Mouse (Mus musculus): ENCODE measurements around the gene Snrpd3. TPM values are rescaled to one million over a fixed set of nuclear protein-coding genes. Genes with fewer than 3 reads are reported as not detected.
"Not testable (repeated sequence)": the region's sequence is repeated elsewhere in the genome, so short reads cannot be mapped to it uniquely, and the experiment has no call there.

Snrpd3 gene
- polyA plus RNA-seq, 1 experiment: 43.7 TPM

DNA sequence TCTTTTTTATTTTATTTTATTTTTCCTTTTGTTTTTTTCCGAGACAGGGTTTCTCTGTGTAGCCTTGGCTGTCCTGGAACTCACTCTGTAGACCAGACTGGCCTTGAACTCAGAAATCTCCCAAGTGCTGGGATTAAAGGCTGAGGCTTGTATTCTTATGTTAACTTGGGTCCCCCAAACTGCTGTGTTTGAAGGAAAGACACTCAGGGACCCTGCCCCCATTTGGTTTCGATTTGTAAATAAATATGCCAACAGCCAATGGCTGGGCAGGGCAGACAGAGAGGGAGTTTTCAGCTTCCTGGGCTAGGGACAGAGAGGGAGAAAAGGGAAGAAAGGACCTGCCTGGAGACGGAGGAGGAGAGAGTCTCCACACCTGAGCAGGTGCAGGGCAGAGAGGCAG is 17.6 kb upstream of the Snrpd3 start:
- TF ChIP-seq POLR2A (IDR thresholded peaks at IDR 0.05; ENCODE audit: extremely low read depth, insufficient read depth, low read length): no peak
- TF ChIP-seq CTCF (IDR thresholded peaks at IDR 0.05; ENCODE audit: extremely low read depth, insufficient read depth, low read length): no peak

DNA sequence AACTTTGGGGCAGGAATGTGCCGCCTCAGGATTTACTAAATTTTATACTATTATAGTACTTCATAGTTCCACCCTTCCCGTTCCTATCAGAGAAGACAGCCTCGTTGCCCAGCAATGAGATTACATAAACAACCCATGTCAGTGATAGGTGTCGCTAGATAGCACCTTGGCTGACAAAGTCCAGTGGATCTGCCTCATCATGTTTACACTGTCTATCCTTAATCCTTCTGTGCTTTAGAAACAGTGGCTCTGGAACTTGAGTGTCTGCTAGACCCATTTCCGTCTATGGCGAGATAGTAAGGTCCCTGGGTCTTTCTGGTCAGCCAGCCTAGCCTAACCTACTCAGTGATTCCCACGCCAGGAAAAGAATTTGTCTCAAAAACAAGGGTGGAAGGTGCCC is 17.0 kb upstream of the Snrpd3 start:
- H3K4me1 ChIP-seq (ENCODE audit: control insufficient read depth, insufficient read depth, low read length): no peaks in the 10 kb centered on the region
- H3K27ac ChIP-seq (ENCODE audit: insufficient read depth, low read length): no peak overlapping the region
- TF ChIP-seq POLR2A (IDR thresholded peaks at IDR 0.05; ENCODE audit: extremely low read depth, insufficient read depth, low read length) (no peak), CTCF (IDR thresholded peaks at IDR 0.05; ENCODE audit: extremely low read depth, insufficient read depth, low read length) (no peak)
- no peak overlapping the region for H3K4me3 ChIP-seq (ENCODE audit: insufficient read depth, low read length)

More for the DNA sequence above, 17.6 kb upstream of the Snrpd3 start:
- H3K4me3 ChIP-seq (ENCODE audit: insufficient read depth, low read length): no peak overlapping the region
- no peak overlapping the region for H3K27ac ChIP-seq (ENCODE audit: insufficient read depth, low read length)
- no peaks in the 10 kb centered on the region for H3K4me1 ChIP-seq (ENCODE audit: control insufficient read depth, insufficient read depth, low read length)

- Histone ChIP-seq H3K27ac (ENCODE audit: insufficient read depth, low read length) (no peak overlapping the region), H3K4me1 (ENCODE audit: control insufficient read depth, insufficient read depth, low read length) (no peaks in the 10 kb centered on the region), H3K4me3 (ENCODE audit: insufficient read depth, low read length) (no peak overlapping the region)
- no peak for TF ChIP-seq POLR2A (IDR thresholded peaks at IDR 0.05; ENCODE audit: extremely low read depth, insufficient read depth, low read length)
- TF ChIP-seq CTCF (IDR thresholded peaks at IDR 0.05; ENCODE audit: extremely low read depth, insufficient read depth, low read length): no peak
These were observed 15.7 kb upstream of the Snrpd3 start for GRCm38 (mm10) chr10:75501641-75502040.

GRCm38 (mm10) chr10:75503692-75504091 is 13.7 kb upstream of the Snrpd3 start:
- no peak for TF ChIP-seq CTCF (IDR thresholded peaks at IDR 0.05; ENCODE audit: extremely low read depth, insufficient read depth, low read length)
- no peak for TF ChIP-seq POLR2A (IDR thresholded peaks at IDR 0.05; ENCODE audit: extremely low read depth, insufficient read depth, low read length)
- Histone ChIP-seq H3K27ac (ENCODE audit: insufficient read depth, low read length) (no peak overlapping the region), H3K4me3 (ENCODE audit: insufficient read depth, low read length) (no peak overlapping the region), H3K4me1 (ENCODE audit: control insufficient read depth, insufficient read depth, low read length) (no peaks in the 10 kb centered on the region)

DNA sequence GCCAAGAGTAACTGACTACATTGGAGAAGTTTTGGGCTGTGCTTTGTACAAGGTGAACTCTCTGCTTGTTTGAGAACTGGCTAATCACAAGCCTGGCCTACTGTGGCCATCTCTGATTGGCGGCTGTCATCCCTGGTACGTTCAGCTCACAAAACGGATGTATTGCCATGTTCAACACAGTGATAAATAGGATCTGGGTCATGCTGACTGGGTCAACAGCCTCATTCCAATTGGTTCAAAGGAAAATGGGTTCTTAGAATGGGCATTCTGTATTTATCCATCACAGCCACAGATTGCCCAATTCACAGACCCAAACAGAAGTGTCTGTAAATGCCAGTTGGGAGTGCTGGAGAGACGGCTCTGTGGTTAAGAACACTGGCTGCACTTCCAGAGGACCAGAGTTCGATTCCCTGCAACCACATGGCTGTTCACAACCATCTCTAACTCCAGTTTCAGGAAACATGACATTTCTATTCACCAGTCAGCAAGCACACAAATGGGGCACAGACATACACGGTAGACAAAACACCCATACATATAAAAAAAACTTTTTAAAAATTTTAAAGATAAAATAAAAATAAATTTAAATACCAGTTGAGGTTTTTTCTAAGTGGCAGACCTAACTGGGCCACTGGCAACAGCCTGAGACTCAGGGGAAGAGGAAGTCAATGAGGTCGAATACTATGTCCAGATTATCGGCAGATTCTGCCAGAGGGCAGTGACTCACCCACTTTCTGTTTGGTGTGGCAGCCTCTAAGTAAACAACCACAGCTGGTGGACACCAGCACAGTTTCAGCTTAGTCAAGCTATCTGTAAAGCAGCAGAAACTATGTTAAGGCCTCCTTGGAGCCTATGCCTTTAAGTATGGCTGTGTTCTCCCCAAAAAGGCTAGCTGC is 12.9 kb upstream of the Snrpd3 start:
- H3K4me3 ChIP-seq (ENCODE audit: insufficient read depth, low read length): no peak overlapping the region
- H3K4me1 ChIP-seq (ENCODE audit: control insufficient read depth, insufficient read depth, low read length): no peaks in the 10 kb centered on the region
- no peak overlapping the region for H3K27ac ChIP-seq (ENCODE audit: insufficient read depth, low read length)
- TF ChIP-seq POLR2A (IDR thresholded peaks at IDR 0.05; ENCODE audit: extremely low read depth, insufficient read depth, low read length) (no peak), CTCF (IDR thresholded peaks at IDR 0.05; ENCODE audit: extremely low read depth, insufficient read depth, low read length) (no peak)

- TF ChIP-seq CTCF (IDR thresholded peaks at IDR 0.05; ENCODE audit: extremely low read depth, insufficient read depth, low read length) (no peak), POLR2A (IDR thresholded peaks at IDR 0.05; ENCODE audit: extremely low read depth, insufficient read depth, low read length) (no peak)
- Histone ChIP-seq H3K4me1 (ENCODE audit: control insufficient read depth, insufficient read depth, low read length) (no peaks in the 10 kb centered on the region), H3K27ac (ENCODE audit: insufficient read depth, low read length) (no peak overlapping the region), H3K4me3 (ENCODE audit: insufficient read depth, low read length) (no peak overlapping the region)
These were observed 12.2 kb upstream of the Snrpd3 start for GRCm38 (mm10) chr10:75505130-75505495.

- not testable (repeated sequence) for H3K4me3 ChIP-seq (ENCODE audit: insufficient read depth, low read length); H3K27ac ChIP-seq (ENCODE audit: insufficient read depth, low read length); H3K4me1 ChIP-seq (ENCODE audit: control insufficient read depth, insufficient read depth, low read length)
These were observed 11.4 kb upstream of the Snrpd3 start for GRCm38 (mm10) chr10:75505928-75506327.

- Histone ChIP-seq H3K4me3 (ENCODE audit: insufficient read depth, low read length) (no peak overlapping the region), H3K27ac (ENCODE audit: insufficient read depth, low read length) (no peak overlapping the region)
- TF ChIP-seq POLR2A (IDR thresholded peaks at IDR 0.05; ENCODE audit: extremely low read depth, insufficient read depth, low read length): no peak
- TF ChIP-seq CTCF (IDR thresholded peaks at IDR 0.05; ENCODE audit: extremely low read depth, insufficient read depth, low read length): no peak
These were observed 6.9 kb upstream of the Snrpd3 start for GRCm38 (mm10) chr10:75510446-75510845.

GRCm38 (mm10) chr10:75511060-75511459 is 6.3 kb upstream of the Snrpd3 start:
- peaks cover 3% of the 10 kb centered on the region; the same call in 1 of the 2 replicates for H3K4me1 ChIP-seq (ENCODE audit: control insufficient read depth, insufficient read depth, low read length)
- no peak overlapping the region for H3K27ac ChIP-seq (ENCODE audit: insufficient read depth, low read length)
- H3K4me3 ChIP-seq (ENCODE audit: insufficient read depth, low read length): no peak overlapping the region
- TF ChIP-seq POLR2A (IDR thresholded peaks at IDR 0.05; ENCODE audit: extremely low read depth, insufficient read depth, low read length): no peak
- no peak for TF ChIP-seq CTCF (IDR thresholded peaks at IDR 0.05; ENCODE audit: extremely low read depth, insufficient read depth, low read length)

More at GRCm38 (mm10) chr10:75510446-75510845, 6.9 kb upstream of the Snrpd3 start:
- H3K4me1 ChIP-seq (ENCODE audit: control insufficient read depth, insufficient read depth, low read length): no peaks in the 10 kb centered on the region

GRCm38 (mm10) chr10:75511897-75512296 is 5.5 kb upstream of the Snrpd3 start:
- TF ChIP-seq POLR2A (IDR thresholded peaks at IDR 0.05; ENCODE audit: extremely low read depth, insufficient read depth, low read length) (no peak), CTCF (IDR thresholded peaks at IDR 0.05; ENCODE audit: extremely low read depth, insufficient read depth, low read length) (no peak)
- Histone ChIP-seq H3K27ac (ENCODE audit: insufficient read depth, low read length) (no peak overlapping the region), H3K4me3 (ENCODE audit: insufficient read depth, low read length) (no peak overlapping the region), H3K4me1 (ENCODE audit: control insufficient read depth, insufficient read depth, low read length) (peaks cover 7% of the 10 kb centered on the region; the same call in 1 of the 2 replicates)
